Mouse (Mus musculus) left cerebral cortex, adult 2 months (tissue): ENCODE data around the gene Tspan17. TPM values are rescaled to one million over a fixed set of nuclear protein-coding genes. Genes with fewer than 3 reads are reported as not detected.

Experiments used
- DNase-seq, 2 experiments: peaks; one replicate each; pipeline ENCODE4 v3.0.0; 2021 to 2022; ENCODE audit warnings: low spot score in 2 of 2, mixed read lengths in 1 of 2; ENCODE audit errors: extremely low spot score in 1 of 2
- H3K27ac ChIP-seq: fragments of 200-600 bp; 2 replicates; pipeline ENCODE4 v1.8.1; 2022
- H3K4me3 ChIP-seq: fragments of 200-600 bp; 2 replicates; pipeline ENCODE4 v1.8.1; 2022
- CTCF ChIP-seq: fragments of 200-600 bp; IDR thresholded peaks from 2 replicates; pipeline ENCODE4 v1.8.1; 2022; ENCODE audit warnings: antibody characterized with exemption, mild to moderate bottlenecking, moderate library complexity
- intact Hi-C: fragments of 180-260 bp; cut with DNase I; formaldehyde crosslinking; loops from one replicate; pipeline ENCODE4 v1.15.1; 2025
- total RNA-seq, 2 experiments: library from RNA; stranded (reverse); gene quantifications; 2 replicates each; pipeline ENCODE4 v1.2.3; 2021

Tspan17 gene
- total RNA-seq, 2 experiments from 2014 or later: 91.7 to 95.3 TPM

DNA sequence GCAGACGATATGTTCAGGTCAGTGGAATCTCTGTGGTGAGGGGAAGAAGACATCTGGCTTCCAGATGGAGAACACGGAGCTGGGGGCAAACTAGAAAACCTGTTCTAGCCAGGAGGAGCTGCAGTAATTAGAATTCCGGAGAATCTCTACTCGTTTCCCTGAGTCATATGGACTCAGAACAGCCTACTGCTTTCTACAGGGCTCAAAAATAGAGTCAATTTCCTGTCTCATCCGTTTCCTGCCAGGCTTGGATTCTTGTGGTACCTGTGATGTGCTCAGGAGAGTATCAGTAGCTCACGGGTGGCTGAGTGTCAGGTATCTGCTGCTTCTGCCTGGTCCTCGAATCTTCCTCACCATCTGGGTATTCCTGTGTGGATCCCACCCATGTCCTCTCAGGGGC is 22.3 kb downstream of the Tspan17 start:
- Histone ChIP-seq H3K27ac (peak overlapping the region; percentile 77), H3K4me3 (no peak overlapping the region)
- no peak for TF ChIP-seq CTCF
- peak in 1 of 2 experiments; percentile 41 for DNase-seq
- intact Hi-C loops: loop anchor here (2.0 kb wide), 1 partner anchor 75 kb away; no protein-coding TSS in a partner anchor

GRCm38 (mm10) chr13:54813381-54813780 is 24.2 kb downstream of the Tspan17 start:
- no peak overlapping the region for H3K4me3 ChIP-seq
- H3K27ac ChIP-seq: no peak overlapping the region
- DNase-seq: no peak
- intact Hi-C loops: no loop called here
- no peak for TF ChIP-seq CTCF

DNA sequence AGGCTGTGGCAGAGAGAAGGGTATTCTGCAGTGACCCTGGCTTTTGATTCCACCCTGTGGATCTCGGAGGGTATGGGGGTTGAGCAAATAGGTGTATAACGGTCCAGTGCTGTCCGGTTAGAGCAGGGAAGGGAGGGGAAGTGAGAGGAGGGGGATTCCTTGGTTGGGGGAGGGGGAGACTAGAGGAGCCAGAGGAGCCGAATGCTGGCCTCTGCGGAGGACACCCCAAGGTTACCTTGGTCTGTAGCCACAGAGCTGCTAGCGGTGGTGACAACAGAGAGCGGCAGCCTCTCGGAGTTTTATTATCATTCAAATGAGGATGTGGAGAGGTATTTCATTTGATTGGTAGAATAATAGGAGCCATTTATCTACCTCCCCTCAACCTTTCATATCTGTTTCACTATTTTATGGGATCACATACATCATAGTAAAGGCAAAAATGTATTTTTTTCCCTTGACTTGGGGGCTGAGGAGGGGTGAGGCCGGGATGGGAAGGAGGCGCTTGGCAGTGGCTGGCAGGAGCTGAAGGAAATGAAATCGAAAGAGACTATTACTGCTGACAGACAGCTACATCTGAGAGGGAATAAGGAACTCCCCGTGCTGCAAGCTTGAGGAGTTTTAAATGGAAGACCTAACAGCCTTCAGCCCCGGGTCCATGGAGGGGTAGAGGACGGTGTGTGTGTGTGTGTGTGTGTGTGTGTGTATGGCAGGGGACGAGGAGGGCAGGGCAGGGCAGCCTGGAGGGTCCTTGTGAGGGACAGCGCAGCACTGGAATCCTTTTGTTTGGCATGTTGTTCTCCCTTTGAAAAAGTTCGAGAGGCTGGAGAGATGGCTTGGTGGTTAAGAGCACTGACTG is 29.4 kb downstream of the Tspan17 start:
- no peak for TF ChIP-seq CTCF
- H3K4me3 ChIP-seq: no peak overlapping the region
- H3K27ac ChIP-seq: no peak overlapping the region
- intact Hi-C loops: loop anchor here (5.0 kb wide), 1 partner anchor 54 kb away; no protein-coding TSS in a partner anchor
- DNase-seq: no peak

GRCm38 (mm10) chr13:54821106-54821505 is 31.9 kb downstream of the Tspan17 start:
- Histone ChIP-seq H3K27ac (no peak overlapping the region), H3K4me3 (no peak overlapping the region)
- no peak for TF ChIP-seq CTCF
- intact Hi-C loops: no loop called here
- DNase-seq: no peak

DNA sequence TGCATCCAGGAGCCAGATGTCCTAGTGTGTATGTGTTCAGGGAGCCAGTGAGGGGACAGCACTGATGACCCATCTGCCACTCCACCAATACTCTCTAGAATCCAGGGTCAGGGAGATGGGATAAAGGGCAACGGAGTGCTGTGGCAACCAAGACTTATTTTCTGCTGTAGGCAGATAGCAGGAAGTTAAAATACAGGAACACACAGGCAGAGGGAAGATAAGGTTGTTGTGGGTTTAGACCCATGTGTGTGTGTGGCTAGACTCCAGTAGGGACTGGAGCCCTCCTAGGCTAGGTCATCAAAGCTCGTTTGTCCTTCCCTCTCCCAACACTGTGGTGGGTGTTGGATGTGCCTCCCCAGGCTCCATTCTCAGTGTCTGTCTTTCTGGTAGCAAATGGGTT is 32.8 kb downstream of the Tspan17 start:
- H3K27ac ChIP-seq: no peak overlapping the region
- H3K4me3 ChIP-seq: no peak overlapping the region
- intact Hi-C loops: no loop called here
- no peak for TF ChIP-seq CTCF
- DNase-seq: no peak

DNA sequence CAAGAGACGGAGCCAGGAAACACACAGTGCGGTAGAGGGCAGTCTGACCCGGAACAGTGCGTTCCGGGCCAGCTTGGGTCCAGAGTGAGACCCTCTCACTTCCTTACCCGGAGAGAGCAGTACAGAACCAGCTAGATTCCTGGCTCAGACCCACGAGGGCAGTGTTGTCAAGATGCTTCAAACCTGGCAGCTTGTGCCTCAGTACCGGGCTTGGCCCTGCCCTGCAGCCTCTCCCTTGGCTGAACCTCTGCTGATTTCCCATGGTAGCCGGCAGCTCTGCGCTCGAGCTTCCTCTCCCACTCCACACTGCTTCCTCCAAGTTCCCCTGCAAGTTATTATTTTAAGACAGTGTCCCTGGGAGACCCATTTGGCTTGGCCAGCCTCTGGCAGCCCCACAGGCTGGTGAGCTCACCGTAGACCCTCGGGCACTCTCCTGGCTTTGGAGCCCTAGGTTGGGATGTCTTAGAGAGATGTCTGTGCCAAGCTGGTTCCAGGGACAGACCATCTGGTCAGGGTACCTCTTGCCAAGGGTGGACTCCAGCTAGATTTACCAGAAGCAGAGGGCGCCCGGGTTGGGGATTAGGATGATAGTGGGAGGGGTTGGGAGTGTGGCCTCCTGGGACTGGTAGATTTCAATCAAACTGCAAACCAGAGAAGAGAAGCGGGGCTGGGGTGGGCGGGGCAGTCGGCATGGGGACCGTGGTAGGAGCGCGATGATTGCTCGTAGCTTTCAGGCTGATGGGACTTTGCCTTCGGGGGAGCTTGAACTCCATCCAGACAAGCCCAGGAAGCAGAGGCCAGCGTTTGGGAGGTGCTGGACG is 35.1 kb downstream of the Tspan17 start:
- intact Hi-C loops: no loop called here
- 0 out of 2 replicates have a peak overlapping the region, but pooled peaks have one; percentile 3 for H3K4me3 ChIP-seq
- no peak for DNase-seq
- TF ChIP-seq CTCF: no peak; the same call in 1 of the 2 replicates
- H3K27ac ChIP-seq: no peak overlapping the region

DNA sequence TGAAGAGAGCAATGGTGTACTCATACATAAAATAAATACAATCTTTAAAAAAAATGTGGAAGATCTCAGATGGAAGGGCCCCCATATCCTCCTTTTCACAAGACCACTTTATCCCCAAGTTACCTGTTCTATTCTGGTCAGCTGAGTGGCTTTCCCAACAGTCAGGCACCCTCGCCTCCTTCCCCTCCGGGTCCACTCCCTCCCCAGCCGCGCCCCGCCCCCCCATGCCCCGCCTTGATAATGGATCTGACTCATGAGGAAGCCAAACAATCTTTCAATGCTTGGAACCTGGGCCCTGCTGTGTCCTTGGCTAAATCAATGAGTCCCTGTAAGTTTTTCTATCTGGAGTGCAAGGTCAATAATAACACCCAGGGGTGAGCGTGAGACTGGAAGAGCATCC is 38.8 kb downstream of the Tspan17 start:
- TF ChIP-seq CTCF: no peak
- no peak for DNase-seq
- Histone ChIP-seq H3K27ac (no peak overlapping the region), H3K4me3 (no peak overlapping the region)
- intact Hi-C loops: no loop called here

DNA sequence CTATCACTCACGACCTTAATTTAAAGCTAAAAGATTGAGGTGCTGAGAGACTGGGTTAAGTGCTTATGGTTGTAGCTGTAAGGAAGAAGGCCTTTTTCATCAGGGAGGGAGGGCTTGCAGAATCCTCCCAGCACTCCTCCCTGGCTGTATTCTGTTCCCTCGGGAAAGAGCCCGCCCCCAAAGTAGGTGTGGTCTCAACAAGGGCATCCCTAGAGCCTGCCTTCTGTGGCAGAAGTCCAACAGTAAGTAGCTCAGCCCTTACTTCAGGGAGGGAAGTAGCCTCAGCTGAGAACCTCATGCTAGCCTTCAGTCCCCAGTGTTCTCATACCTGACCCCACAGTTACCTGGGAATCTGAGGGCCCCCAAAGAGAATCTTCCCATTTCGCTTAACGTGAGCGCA is 39.3 kb downstream of the Tspan17 start:
- no peak overlapping the region for H3K27ac ChIP-seq
- intact Hi-C loops: no loop called here
- H3K4me3 ChIP-seq: no peak overlapping the region
- TF ChIP-seq CTCF: no peak
- DNase-seq: no peak

- TF ChIP-seq CTCF: no peak
- H3K27ac ChIP-seq: no peak overlapping the region
- H3K4me3 ChIP-seq: no peak overlapping the region
- intact Hi-C loops: no loop called here
- DNase-seq: no peak
Measured at GRCm38 (mm10) chr13:54829450-54829849, 40.3 kb downstream of the Tspan17 start.

GRCm38 (mm10) chr13:54836351-54837030 is 47.3 kb downstream of the Tspan17 start:
- no peak for DNase-seq
- H3K27ac ChIP-seq: no peak overlapping the region
- no peak for TF ChIP-seq CTCF
- no peak overlapping the region for H3K4me3 ChIP-seq
- intact Hi-C loops: no loop called here

GRCm38 (mm10) chr13:54837061-54837460 is 47.9 kb downstream of the Tspan17 start:
- no peak for DNase-seq
- Histone ChIP-seq H3K4me3 (no peak overlapping the region), H3K27ac (no peak overlapping the region)
- intact Hi-C loops: no loop called here
- no peak for TF ChIP-seq CTCF
